Mouse (Mus musculus) cerebellum, postnatal 36 days (tissue): Measurements from ENCODE around the gene Ccdc86.

ENCODE experiments used
- DNase-seq, 2 experiments: peaks; one replicate each; pipeline ENCODE4 v3.0.0; 2021 to 2022; ENCODE audit warnings: mixed read lengths in 2 of 2

Ccdc86 gene

GRCm38 (mm10) chr19:10904927-10905727 is 43.9 kb downstream of the Ccdc86 start:
- DNase-seq, result peak in 1 of 2 experiments; percentile 21

GRCm38 (mm10) chr19:10904512-10904911 is 44.6 kb downstream of the Ccdc86 start:
- DNase-seq, result no peak

- DNase-seq, result no peak
Measured at GRCm38 (mm10) chr19:10901046-10901445, 48.0 kb downstream of the Ccdc86 start.

- DNase-seq, result no peak
Measured at GRCm38 (mm10) chr19:10900315-10900714, 48.8 kb downstream of the Ccdc86 start.

- no peak for DNase-seq
Measured at GRCm38 (mm10) chr19:10897491-10897890, 51.6 kb downstream of the Ccdc86 start.

DNA sequence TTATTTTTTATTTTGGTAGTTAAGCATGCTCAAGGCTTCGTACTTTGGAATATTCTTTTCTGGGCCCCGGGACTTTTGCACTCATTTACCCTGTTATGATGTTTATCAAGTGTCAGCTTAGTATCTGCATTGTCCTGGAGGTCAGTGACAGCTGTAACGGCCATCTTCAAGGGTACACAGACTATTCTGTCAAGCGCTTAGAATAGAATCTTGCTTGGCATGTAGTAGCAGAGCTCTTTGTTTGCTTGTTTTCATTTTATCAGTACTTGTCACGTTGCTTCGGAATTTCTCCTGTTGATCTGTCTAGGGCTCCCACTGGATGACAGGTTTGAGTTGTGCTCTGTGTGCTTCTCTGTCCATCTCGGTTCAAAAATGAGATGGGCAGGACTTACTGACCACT is 52.2 kb downstream of the Ccdc86 start:
- DNase-seq, result no peak

DNA sequence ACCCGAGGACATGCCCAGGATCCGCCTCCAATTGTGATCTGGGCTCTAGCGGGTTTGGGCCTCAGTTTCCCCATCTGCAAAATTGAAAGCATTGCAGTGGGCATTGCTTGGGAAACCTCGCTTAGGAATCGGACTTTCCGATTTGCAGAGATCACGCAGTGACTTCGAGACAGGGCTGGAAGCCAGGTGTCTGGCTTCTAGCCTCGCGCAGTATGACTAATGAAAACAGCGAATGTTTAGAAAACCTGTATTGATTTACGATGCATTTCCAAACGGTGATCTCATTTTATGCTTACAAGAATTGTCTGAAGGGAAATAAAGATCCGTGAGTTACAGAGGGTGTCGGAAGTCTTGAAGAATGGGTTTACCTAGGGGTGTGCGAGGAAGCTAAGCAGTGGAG is 53.4 kb downstream of the Ccdc86 start:
- no peak for DNase-seq

DNA sequence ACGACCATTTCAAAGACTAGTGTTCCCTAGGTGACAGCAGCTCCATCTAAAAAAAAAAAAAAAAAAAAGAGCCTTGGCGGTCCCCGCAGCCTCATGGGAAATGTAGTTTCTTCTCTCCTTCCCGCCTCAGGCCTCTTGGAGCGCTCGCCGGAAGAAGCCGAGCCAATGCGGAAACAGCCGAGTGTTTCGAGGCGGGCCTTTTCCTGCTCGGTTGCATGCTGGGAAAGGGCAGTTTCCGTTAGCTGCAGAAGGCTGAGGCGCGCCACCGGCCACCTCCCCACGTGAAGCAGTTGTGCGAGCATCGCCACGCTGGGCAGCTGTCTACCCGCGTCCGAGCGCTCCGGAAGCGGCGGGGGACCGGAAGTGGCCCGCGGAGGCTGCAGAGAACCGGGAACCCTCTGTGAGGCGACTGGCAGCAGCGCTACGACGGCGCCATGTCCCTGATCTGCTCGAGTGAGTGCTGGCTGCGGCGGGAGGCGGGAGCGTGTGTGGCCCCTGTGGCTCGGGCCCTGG is 54.0 kb downstream of the Ccdc86 start, which contains the start of gene Prpf19:
Gene Prpf19, plus strand, starts transcription at position 216 of the 513 bp plus-strand sequence.
- peak; percentile 99 to 100 for DNase-seq

GRCm38 (mm10) chr19:10892201-10892600 is 56.9 kb downstream of the Ccdc86 start:
- no peak for DNase-seq
